Mouse (Mus musculus) embryonic facial prominence, embryonic 12.5 days (tissue): ENCODE measurements around the gene Traf3. TPM values are rescaled to one million over a fixed set of nuclear protein-coding genes. Genes with fewer than 3 reads are reported as not detected.

Experiments
- ATAC-seq: fragments of 200-750 bp; cut with Nextera tagmentation; 2 replicates; pipeline ENCODE4 v1.8.0; 2017; ENCODE audit not compliant: insufficient number of reproducible peaks, insufficient read depth, low FRiP score, low TSS enrichment
- H3K27ac ChIP-seq: fragments of 300-500 bp; sonication (generic); 2 replicates; pipeline ENCODE4 v1.5.1; 2016; ENCODE audit warnings: mild to moderate bottlenecking
- H3K27me3 ChIP-seq: fragments of 300-500 bp; sonication (generic); 2 replicates; pipeline ENCODE4 v1.6.1; 2016; ENCODE audit warnings: mild to moderate bottlenecking, moderate library complexity
- H3K36me3 ChIP-seq: fragments of 300-500 bp; sonication (generic); 2 replicates; pipeline ENCODE4 v1.6.1; 2016; ENCODE audit warnings: mild to moderate bottlenecking
- H3K4me1 ChIP-seq: fragments of 300-500 bp; sonication (generic); 2 replicates; pipeline ENCODE4 v1.6.1; 2016
- H3K4me2 ChIP-seq: fragments of 300-500 bp; sonication (generic); replicated peaks from 2 replicates; pipeline ENCODE4 v1.6.1; 2016; ENCODE audit warnings: mild to moderate bottlenecking, moderate library complexity
- H3K4me3 ChIP-seq: fragments of 300-500 bp; sonication (generic); 2 replicates; pipeline ENCODE4 v1.5.1; 2016; ENCODE audit warnings: mild to moderate bottlenecking
- H3K9ac ChIP-seq: fragments of 300-500 bp; sonication (generic); 2 replicates; pipeline ENCODE4 v1.6.1; 2016; ENCODE audit warnings: mild to moderate bottlenecking, moderate library complexity
- H3K9me3 ChIP-seq: fragments of 300-500 bp; sonication (generic); 2 replicates; pipeline ENCODE4 v1.6.1; 2016; ENCODE audit warnings: mild to moderate bottlenecking, moderate library complexity
- WGBS: fragments of 180-500 bp; shearing (Covaris S2); methylation state at CpG from one replicate; pipeline ENCODE4 v1.1.7; 2016; 5-methylcytosine and 5-hydroxymethylcytosine counted together
- polyA plus RNA-seq: library from polyadenylated mRNA; unstranded; fragments of >200 nt; fragmentation: Nextera tagmentation; extraction: Ambion mirVana; gene quantifications from 2 replicates; pipeline ENCODE4 v1.2.1, GENCODE M21; 2016

The Traf3 gene
- polyA plus RNA-seq = 15.8 TPM in 2 replicates

DNA sequence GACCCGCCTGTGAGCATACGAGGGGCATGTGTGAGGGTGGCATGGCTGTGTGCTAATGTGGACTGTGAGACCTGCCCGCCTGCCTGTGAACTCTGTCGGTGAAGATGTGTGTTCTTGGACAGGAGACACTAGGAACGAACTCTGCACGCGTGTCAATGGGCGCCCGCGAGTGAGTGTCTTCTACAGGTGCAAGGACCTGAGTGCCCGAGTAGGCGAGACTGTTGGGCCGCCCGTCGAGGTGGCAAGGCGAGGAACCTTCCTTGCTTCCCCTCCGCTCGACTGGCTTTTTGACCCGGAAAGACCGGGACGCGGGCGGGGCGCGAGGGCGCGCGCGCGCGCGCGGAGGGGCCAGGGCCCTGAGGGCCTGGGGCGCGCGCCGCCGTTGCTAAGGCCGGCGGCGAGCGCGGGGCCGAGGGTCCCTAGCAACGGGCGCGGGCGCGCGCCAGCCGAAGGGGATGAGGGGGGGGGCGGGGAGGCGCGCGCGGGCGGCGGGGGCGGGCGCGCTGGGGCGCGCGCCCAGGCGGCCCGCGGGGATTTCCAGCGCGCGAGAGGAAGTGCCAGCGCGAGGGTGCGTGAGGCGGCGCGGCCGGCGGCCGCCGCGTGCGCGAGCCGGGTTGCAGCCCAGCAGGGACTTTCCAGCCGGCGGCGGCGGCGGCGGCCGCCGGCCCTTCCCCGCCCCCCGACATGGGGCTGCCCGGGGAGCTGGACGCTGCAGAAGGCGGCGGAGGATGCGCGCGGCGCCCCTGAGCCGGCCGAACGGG, at the start of gene Traf3:
Gene Traf3 (plus strand): TSS at position 540 of the 761 bp plus-strand sequence.
- Histone ChIP-seq H3K4me2 (peak within 1 kb of the TSS; percentile 84), H3K9me3 (no peaks in the 10 kb centered on the region), H3K9ac (peak within 1 kb of the TSS; percentile 93), H3K27me3 (no peaks in the 10 kb centered on the region), H3K4me1 (peaks cover 26% of the 10 kb centered on the region), H3K4me3 (peak within 1 kb of the TSS; percentile 87), H3K36me3 (no peaks in the 10 kb centered on the region), H3K27ac (peak within 1 kb of the TSS; percentile 84)
- 6% methylated on average over 73 of the region's 105 CpGs for WGBS
- ATAC-seq = no peak

DNA sequence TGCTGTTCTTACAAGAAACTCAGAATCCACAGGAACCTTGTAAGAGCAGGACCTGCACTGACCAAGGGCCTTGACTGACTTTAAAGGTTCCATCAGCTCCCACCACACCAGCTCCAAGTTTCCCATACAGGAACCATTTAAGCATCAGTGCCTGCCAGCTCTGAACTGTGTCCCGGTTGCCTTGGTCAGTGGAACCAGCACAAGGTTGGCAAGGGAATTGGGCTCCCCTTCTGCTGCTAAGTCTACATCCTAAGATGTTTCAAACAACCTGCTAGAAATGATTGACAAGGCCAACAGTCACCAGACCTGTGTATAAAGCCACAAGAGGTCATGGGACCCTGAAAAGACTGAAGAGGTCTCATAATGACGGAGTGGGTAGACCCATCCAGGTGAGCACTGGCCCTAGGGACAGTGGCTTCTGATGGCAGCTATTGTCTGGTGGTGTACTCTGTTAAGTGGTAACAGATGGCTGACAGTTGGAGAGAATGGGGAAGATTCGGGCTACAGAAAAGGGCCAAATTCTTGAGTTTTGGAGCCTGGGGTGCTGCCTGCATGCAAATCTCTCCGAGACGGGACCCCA, 46.6 kb upstream of the Traf3 start:
- Histone ChIP-seq H3K36me3 (peaks cover 52% of the 10 kb centered on the region), H3K9ac (no peak overlapping the region), H3K4me1 (no peaks in the 10 kb centered on the region), H3K4me3 (no peak overlapping the region), H3K4me2 (no peak overlapping the region), H3K9me3 (no peaks in the 10 kb centered on the region), H3K27me3 (no peaks in the 10 kb centered on the region), H3K27ac (no peak overlapping the region)
- WGBS = 94% methylated on average over 5 of the region's 5 CpGs
- ATAC-seq = no peak

DNA sequence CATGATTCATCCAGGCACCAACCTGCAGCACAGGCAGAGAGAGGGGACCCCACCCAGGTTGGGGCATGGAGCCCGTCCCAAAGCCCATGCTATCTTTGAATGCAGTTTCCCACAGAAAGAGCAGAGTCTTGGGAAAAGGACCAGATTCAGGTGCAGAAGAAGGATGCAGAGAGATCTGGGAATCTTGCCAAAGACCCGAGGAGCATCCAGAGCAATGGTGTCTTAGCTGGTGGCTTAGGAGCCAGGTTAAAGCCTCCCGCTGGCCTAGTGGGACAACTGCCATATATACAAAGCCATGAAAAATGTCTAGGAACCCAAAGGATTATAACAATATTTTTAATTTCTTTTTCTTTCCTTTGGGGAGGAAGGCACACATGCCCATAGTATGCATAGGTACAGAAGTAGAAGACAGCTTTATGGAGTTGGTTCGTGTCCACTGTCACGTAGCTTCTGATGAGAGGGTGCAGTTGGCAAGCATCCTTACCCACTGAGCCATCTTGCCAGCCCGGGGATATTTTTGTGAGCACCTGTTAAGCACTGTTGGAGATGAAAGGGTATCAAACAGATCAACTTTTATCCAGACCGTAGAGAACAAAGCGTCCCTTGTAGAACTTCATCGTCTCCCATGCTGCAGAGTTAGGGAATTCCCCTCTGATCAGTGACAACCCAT, 45.1 kb upstream of the Traf3 start:
- Histone ChIP-seq H3K4me2 (no peak overlapping the region), H3K36me3 (peaks cover 41% of the 10 kb centered on the region), H3K27me3 (no peaks in the 10 kb centered on the region), H3K4me1 (no peaks in the 10 kb centered on the region), H3K4me3 (no peak overlapping the region), H3K27ac (no peak overlapping the region), H3K9me3 (no peaks in the 10 kb centered on the region), H3K9ac (no peak overlapping the region)
- no peak for ATAC-seq
- 89% methylated on average over 9 of the region's 9 CpGs for WGBS

DNA sequence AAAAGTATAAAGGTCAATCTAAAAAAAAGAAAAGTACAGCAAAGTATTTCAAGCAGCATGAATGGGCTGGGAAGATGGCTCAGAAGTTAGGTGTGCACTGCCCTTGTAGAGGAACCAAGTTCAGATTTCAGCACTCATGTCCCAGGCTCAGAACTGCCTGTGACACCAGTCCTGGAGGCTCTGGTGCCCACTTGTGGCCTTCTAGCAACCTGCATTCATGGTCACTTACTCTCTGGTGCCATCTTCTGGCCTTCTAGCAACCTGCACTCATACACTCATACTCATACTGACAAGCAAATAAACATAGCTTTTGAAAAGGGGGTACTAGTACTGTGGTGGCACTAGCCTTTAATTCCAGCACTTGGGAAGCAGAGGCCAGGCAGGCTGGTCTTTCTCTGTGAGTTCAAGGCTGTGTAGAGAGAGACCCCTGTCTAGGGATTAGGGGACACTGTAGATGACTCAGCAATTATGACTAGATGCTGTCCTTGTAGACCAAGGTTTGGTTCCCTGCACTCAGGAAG, 43.8 kb upstream of the Traf3 start:
- H3K36me3 ChIP-seq = peaks cover 28% of the 10 kb centered on the region
- no peak for ATAC-seq
- no peak overlapping the region for H3K4me2 ChIP-seq

DNA sequence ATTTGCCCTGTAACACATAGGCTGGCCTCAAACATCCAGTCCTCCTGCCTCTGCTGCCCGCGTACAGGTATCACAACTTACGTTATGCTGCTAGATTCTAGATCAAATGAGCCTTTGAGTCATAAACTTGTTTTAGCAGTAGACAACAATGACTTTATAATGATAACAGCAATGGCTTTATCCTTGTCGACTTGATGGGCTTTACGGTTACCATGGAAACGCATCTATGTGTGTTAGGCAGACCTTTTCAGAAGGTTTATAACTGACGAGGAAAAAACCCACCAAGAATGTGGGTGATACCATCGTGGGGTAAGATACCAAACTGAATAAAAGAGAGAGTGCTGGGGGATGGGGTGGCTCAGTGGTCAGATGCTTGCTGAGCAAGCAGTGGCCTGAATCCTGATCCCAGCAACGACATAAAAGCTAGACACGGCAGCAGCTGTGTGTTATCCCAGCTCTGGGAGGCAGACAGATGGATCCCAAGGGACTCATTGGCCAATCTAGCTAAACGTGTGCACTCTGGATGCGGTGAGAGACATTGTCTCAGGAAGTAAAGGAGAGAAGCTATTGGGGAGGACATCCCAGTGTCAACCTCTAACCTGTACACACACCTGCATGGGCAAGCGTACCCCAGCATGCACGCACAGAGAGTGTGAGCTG, 41.4 kb upstream of the Traf3 start:
- H3K9ac ChIP-seq = no peak overlapping the region
- ATAC-seq = no peak
- H3K9me3 ChIP-seq = 0 out of 2 replicates have a peak, but pooled peaks cover 3% of the 10 kb centered on the region
- no peak overlapping the region for H3K4me3 ChIP-seq
- no peaks in the 10 kb centered on the region for H3K4me1 ChIP-seq
- H3K4me2 ChIP-seq = no peak overlapping the region
- no peaks in the 10 kb centered on the region for H3K27me3 ChIP-seq
- peaks cover 10% of the 10 kb centered on the region for H3K36me3 ChIP-seq
- H3K27ac ChIP-seq = no peak overlapping the region
- WGBS = 80% methylated on average over 14 of the region's 14 CpGs

More for the DNA sequence above, 43.8 kb upstream of the Traf3 start:
- no peak overlapping the region for H3K9ac ChIP-seq
- no peaks in the 10 kb centered on the region for H3K4me1 ChIP-seq
- H3K27me3 ChIP-seq = no peaks in the 10 kb centered on the region
- no peak overlapping the region for H3K27ac ChIP-seq
- no peak overlapping the region for H3K4me3 ChIP-seq
- 0 out of 2 replicates have a peak, but pooled peaks cover 3% of the 10 kb centered on the region for H3K9me3 ChIP-seq

DNA sequence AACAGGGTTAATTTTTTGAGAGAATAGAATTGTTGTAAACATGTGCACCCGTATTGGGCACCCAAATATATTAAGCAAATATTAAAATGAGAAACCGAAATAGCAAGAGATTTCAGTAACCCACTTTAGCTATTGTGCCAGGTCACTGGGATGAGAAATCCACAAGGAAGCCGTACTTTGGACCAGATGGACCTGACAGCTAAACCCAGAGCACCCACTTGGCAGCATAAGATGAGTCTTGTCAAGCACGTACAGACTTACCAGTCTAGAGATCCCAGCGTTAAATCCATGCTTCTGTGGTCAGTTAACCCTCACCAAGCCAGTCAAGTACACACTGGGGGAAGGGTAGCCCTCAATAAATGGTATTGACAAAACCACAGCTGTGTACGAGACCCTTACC, 40.5 kb upstream of the Traf3 start:
- no peak for ATAC-seq

DNA sequence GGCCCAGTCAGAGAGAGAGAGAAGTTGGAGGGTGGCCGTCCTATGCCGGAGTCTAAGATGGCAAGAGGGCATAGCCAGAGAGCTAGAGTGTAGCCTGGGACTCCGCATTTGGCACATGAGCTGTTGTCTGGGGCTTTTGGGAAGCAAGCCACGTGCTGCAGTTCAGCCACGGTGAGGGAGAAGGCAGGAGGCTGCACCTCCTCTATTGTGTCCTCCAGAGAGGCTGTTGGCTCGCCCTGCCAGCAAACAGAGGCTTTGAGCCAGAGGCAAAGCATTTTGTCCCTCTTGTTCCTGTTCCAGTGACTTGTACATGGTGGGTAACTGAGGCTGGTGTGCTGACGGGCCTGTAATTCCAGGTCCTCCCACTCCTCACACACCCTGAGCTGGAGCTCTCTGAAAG, 32.0 kb upstream of the Traf3 start:
- no peak for ATAC-seq
- no peak overlapping the region for H3K9ac ChIP-seq
- 87% methylated on average over 7 of the region's 7 CpGs for WGBS
- H3K27ac ChIP-seq = no peak overlapping the region
- no peak overlapping the region for H3K4me3 ChIP-seq
- no peaks in the 10 kb centered on the region for H3K4me1 ChIP-seq
- no peaks in the 10 kb centered on the region for H3K36me3 ChIP-seq
- H3K27me3 ChIP-seq = no peaks in the 10 kb centered on the region
- 0 out of 2 replicates have a peak, but pooled peaks cover 5% of the 10 kb centered on the region for H3K9me3 ChIP-seq
- H3K4me2 ChIP-seq = no peak overlapping the region

More for the DNA sequence above, 40.5 kb upstream of the Traf3 start:
- Histone ChIP-seq H3K4me2 (no peak overlapping the region), H3K4me3 (no peak overlapping the region), H3K9me3 (0 out of 2 replicates have a peak, but pooled peaks cover 3% of the 10 kb centered on the region), H3K36me3 (0 out of 2 replicates have a peak, but pooled peaks cover 4% of the 10 kb centered on the region), H3K4me1 (no peaks in the 10 kb centered on the region), H3K27me3 (no peaks in the 10 kb centered on the region), H3K27ac (no peak overlapping the region), H3K9ac (no peak overlapping the region)
- WGBS = 78% methylated on average over 6 of the region's 6 CpGs

DNA sequence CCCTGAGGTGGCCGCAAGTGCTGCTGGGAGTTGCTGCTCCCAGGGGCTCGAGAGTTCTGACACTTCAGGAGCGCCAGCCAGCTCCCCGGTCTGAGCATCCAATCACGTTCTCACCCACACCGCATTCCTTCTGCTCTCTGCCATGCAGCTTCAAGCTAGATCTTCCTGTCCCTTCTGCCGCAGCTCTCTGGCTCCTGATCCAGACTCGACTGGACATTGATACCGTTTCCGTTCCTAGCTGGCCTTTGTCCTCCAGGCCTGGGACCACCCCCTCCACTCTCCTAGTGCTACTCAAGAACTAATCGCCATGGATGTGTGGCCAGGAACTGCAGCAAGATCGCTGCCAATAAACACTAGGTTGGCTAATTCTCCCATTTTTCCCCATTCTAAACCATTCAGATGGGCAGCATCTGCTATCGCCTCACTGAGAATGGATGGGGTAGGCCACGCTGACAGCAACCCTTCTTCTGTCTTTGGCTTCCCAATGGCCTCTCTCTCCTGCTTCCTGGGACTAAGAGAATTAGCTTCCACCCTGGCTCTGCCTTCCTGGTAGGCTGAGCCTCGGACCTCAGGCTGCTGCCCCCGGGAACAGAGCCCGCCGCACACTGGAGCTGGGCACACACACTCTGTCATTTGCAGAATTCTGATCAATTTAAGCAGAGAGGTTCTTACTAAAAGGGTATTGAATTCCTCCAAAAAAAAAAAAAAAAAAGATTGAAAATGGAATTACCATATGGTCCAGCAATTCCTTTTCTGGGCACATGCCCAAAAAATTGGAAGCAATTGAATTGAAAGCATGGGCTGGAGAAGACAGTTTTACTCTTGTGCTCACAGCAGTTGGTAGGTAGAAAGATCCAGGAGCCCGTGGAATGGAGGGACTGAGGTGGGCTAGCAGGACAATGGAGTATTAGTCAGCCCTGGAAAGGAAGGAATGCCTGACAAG, 31.1 kb upstream of the Traf3 start:
- 71% methylated on average over 19 of the region's 19 CpGs for WGBS
- H3K27me3 ChIP-seq = no peaks in the 10 kb centered on the region
- no peak overlapping the region for H3K4me2 ChIP-seq
- H3K4me1 ChIP-seq = no peaks in the 10 kb centered on the region
- H3K27ac ChIP-seq = peak overlapping the region; percentile 57; the same call in 1 of the 2 replicates
- no peak for ATAC-seq
- H3K36me3 ChIP-seq = no peaks in the 10 kb centered on the region
- H3K4me3 ChIP-seq = no peak overlapping the region
- H3K9me3 ChIP-seq = 0 out of 2 replicates have a peak, but pooled peaks cover 5% of the 10 kb centered on the region
- H3K9ac ChIP-seq = no peak overlapping the region

DNA sequence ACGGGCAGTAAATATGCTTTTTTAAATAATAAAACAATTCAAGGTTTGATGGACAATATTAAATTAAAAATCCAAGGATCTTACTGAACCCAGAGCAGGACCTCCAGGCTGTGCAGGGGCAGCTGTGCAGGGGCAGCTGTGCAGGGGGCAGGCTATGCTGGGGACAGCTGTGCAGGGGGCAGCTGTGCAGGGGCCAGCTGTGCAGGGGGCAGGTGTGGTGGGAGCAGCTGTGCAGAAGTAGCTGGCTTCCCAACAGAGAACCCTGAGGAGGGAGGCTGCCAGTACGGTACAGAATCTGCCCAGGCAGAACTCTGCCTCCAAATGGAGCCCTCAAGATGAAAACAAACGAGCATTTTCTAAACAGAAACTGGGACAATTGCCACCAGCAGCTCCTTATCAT, 30.2 kb upstream of the Traf3 start:
- Histone ChIP-seq H3K36me3 (no peaks in the 10 kb centered on the region), H3K27ac (no peak overlapping the region), H3K4me2 (no peak overlapping the region), H3K4me1 (no peaks in the 10 kb centered on the region), H3K4me3 (no peak overlapping the region), H3K9me3 (0 out of 2 replicates have a peak, but pooled peaks cover 5% of the 10 kb centered on the region), H3K27me3 (no peaks in the 10 kb centered on the region), H3K9ac (no peak overlapping the region)
- WGBS = 69% methylated on average over 3 of the region's 3 CpGs
- no peak for ATAC-seq

DNA sequence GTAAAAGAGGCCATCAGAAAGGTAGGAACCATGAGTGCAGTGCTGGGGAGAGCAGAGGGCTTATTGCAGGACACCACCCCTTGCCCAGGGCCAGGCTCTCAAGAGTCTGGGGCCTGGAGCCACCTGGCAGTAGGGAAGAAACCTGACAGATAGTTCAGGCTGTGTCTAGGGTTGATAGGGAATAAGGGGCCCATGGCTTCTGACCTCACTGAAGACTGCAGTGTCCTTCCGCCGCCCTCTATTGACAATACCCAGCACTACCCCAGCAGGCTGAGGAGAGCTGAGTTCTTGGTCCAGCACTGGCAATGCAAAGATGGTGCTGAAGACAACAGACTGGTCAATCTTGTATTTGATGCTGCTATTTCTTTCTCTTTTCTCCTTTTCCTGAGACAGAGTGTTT, 29.1 kb upstream of the Traf3 start:
- no peak overlapping the region for H3K4me3 ChIP-seq
- no peaks in the 10 kb centered on the region for H3K4me1 ChIP-seq
- H3K9me3 ChIP-seq = 0 out of 2 replicates have a peak, but pooled peaks cover 5% of the 10 kb centered on the region
- ATAC-seq = no peak
- no peak overlapping the region for H3K9ac ChIP-seq
- no peak overlapping the region for H3K27ac ChIP-seq
- 37% methylated on average over 2 of the region's 2 CpGs for WGBS
- no peaks in the 10 kb centered on the region for H3K36me3 ChIP-seq
- H3K4me2 ChIP-seq = no peak overlapping the region
- H3K27me3 ChIP-seq = no peaks in the 10 kb centered on the region
